Mouse (Mus musculus) lung, postnatal 0 days (tissue): ENCODE measurements around the gene Slc4a10. TPM values are rescaled to one million over a fixed set of nuclear protein-coding genes. Genes with fewer than 3 reads are reported as not detected.
A peak's percentile ranks its signal among the peaks of the same experiment; 100 is the strongest.

Experiments
- ATAC-seq: fragments of 200-750 bp; cut with Nextera tagmentation; 2 replicates; pipeline ENCODE4 v1.8.0; 2017; ENCODE audit warnings: moderate library complexity
- DNase-seq: peaks from one replicate; pipeline ENCODE4 v3.0.0-alpha.2; 2016; ENCODE audit warnings: low spot score
- H3K27ac ChIP-seq: fragments of 300-500 bp; sonication (generic); 2 replicates; pipeline ENCODE4 v1.5.1; 2014; ENCODE audit warnings: antibody characterized with exemption, mild to moderate bottlenecking, low read length, mixed read lengths
- H3K27me3 ChIP-seq: fragments of 300-500 bp; sonication (generic); replicated peaks from 2 replicates; pipeline ENCODE4 v1.6.1; 2014; ENCODE audit warnings: low read length, mixed read lengths; ENCODE audit not compliant: insufficient read depth
- H3K36me3 ChIP-seq: fragments of 300-500 bp; sonication (generic); 2 replicates; pipeline ENCODE4 v1.6.1; 2014; ENCODE audit warnings: low read length, mixed read lengths; ENCODE audit not compliant: insufficient read depth
- H3K4me1 ChIP-seq: fragments of 300-500 bp; sonication (generic); 2 replicates; pipeline ENCODE4 v1.6.1; 2014; ENCODE audit warnings: antibody characterized with exemption, low read depth, low read length, mixed read lengths; ENCODE audit not compliant: insufficient read depth
- H3K4me2 ChIP-seq: fragments of 300-500 bp; sonication (generic); replicated peaks from 2 replicates; pipeline ENCODE4 v1.6.1; 2014; ENCODE audit warnings: low read depth, mild to moderate bottlenecking, low read length, moderate library complexity, mixed read lengths
- H3K4me3 ChIP-seq: fragments of 300-500 bp; sonication (generic); 2 replicates; pipeline ENCODE4 v1.5.1; 2014; ENCODE audit warnings: low read depth, low read length
- H3K9ac ChIP-seq: fragments of 300-500 bp; sonication (generic); replicated peaks from 2 replicates; pipeline ENCODE4 v1.6.1; 2014; ENCODE audit warnings: low read depth, mild to moderate bottlenecking
- H3K9me3 ChIP-seq: fragments of 300-500 bp; sonication (generic); 2 replicates; pipeline ENCODE4 v1.6.1; 2016; ENCODE audit warnings: low read length, mixed read lengths
- CTCF ChIP-seq: IDR thresholded peaks from 2 replicates; pipeline ENCODE4 v1.5.1; 2016; ENCODE audit warnings: antibody characterized with exemption, mild to moderate bottlenecking
- EP300 ChIP-seq: IDR thresholded peaks from 2 replicates; pipeline ENCODE4 v1.6.1; 2016; ENCODE audit warnings: antibody characterized with exemption, mild to moderate bottlenecking, control low read depth
- WGBS: fragments of 180-500 bp; shearing (Covaris S2); extraction: QIAGEN DNeasy Blood & Tissue Kit; methylation state at CpG from one replicate; pipeline ENCODE4 v1.1.7; 2014; 5-methylcytosine and 5-hydroxymethylcytosine counted together
- polyA plus RNA-seq: library from polyadenylated mRNA; unstranded; fragments of >200 nt; fragmentation: Nextera tagmentation; extraction: Ambion mirVana; gene quantifications from 2 replicates; pipeline ENCODE4 v1.2.1, GENCODE M21; 2015

Slc4a10 gene
- polyA plus RNA-seq, 1 experiment from 2014 or later, result 0.17 TPM

DNA sequence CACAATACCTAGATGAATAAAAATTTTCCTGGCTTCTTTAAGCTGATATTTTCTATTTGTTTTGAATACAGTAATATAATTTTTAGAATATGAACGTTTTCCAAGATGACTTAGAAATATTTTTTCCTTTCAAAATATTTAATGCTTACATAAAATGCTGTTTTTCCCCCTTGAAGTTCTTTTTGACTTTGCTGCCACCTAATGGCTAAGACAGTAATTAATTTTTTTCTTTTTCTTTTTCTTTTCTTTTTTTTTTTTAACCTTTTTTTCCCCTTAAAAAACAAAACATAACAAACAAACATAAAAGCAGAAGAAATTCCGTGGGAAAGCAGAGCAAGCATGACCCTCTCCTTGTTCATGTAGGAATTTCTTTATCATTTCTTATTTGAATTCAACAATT is 239.6 kb downstream of the Slc4a10 start:
- DNase-seq, result peak; percentile 45
- Histone ChIP-seq H3K27ac (no peak overlapping the region), H3K9me3 (no peaks in the 10 kb centered on the region), H3K4me2 (no peak overlapping the region), H3K4me3 (no peak overlapping the region), H3K36me3 (no peaks in the 10 kb centered on the region), H3K9ac (no peak overlapping the region), H3K27me3 (no peaks in the 10 kb centered on the region), H3K4me1 (no peaks in the 10 kb centered on the region)
- WGBS, result 0% methylated on average over 2 of the region's 2 CpGs
- TF ChIP-seq EP300 (no peak), CTCF (peak; percentile 33; the same call in 1 of the 2 replicates)
- no peak for ATAC-seq

DNA sequence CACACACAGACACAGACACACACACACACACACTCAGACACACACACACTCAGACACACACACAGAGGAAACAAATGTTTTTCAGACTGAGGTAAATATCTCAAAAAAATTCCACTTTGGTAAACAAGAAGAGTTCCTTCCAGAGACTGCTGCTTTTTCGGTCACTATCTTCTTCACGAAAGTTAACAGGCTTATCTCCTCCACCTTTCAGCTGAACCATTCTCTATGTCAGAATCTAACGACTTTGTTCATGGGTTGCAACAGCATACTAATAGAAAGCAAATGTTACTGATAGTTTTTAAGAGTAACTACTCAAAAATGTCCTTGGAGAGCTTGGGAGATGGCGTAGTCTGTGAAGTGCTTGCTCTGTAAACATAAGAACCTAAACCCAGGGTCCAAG is 241.3 kb downstream of the Slc4a10 start:
- 42% methylated on average over 4 of the region's 4 CpGs for WGBS
- Histone ChIP-seq H3K27me3 (no peaks in the 10 kb centered on the region), H3K36me3 (no peaks in the 10 kb centered on the region), H3K27ac (no peak overlapping the region), H3K4me2 (no peak overlapping the region), H3K9ac (no peak overlapping the region), H3K4me3 (no peak overlapping the region), H3K9me3 (no peaks in the 10 kb centered on the region), H3K4me1 (no peaks in the 10 kb centered on the region)
- DNase-seq (no peak), ATAC-seq (no peak)
- TF ChIP-seq EP300, result no peak
- no peak for TF ChIP-seq CTCF

DNA sequence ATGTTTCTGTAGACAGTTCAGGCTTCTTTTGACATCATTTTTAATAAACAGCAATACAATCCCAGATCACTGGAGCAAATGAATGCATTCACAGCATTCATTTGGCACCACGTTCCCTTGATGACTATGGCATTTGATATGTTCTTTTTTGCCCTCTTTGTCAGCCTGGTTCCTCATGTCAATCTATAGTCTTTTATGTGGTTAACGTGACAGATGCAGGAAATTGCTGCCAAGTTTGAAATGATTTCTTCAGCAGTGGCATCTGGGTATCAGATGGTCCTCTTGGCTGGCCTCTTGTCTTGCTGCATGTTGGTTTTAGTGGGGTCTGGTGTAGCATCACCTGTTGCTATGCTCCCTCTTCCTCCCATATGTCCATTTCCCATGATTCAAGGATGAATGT is 247.6 kb downstream of the Slc4a10 start:
- DNase-seq, result no peak
- H3K27ac ChIP-seq, result no peak overlapping the region
- no peaks in the 10 kb centered on the region for H3K36me3 ChIP-seq
- no peaks in the 10 kb centered on the region for H3K27me3 ChIP-seq
- no peak overlapping the region for H3K4me3 ChIP-seq
- no peaks in the 10 kb centered on the region for H3K9me3 ChIP-seq
- no peak for TF ChIP-seq EP300
- TF ChIP-seq CTCF, result no peak
- no peak overlapping the region for H3K9ac ChIP-seq
- H3K4me1 ChIP-seq, result no peaks in the 10 kb centered on the region
- H3K4me2 ChIP-seq, result no peak overlapping the region
- 67% methylated on average over 2 of the region's 2 CpGs for WGBS
- no peak for ATAC-seq

DNA sequence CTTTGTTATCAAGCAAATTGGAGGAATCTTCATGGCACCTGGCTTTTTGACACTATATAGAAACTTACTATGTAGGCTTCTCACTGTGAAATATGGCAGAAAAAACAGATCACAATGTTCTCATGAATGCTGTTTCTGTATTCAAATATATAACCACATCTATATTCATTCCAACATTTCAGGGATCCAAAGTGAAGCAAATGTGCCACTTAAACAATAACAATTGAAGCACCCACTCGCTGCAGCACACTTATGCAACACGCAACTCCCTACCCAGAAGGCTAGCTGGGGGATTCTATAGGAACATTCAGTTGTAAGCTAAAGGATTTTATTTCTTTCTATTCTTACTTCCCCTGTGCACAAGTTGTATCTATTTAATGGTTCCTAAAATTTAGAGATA is 255.5 kb downstream of the Slc4a10 start:
- Histone ChIP-seq H3K9ac (no peak overlapping the region), H3K4me2 (no peak overlapping the region), H3K36me3 (no peaks in the 10 kb centered on the region), H3K9me3 (no peaks in the 10 kb centered on the region), H3K27me3 (no peaks in the 10 kb centered on the region), H3K4me1 (no peaks in the 10 kb centered on the region), H3K4me3 (no peak overlapping the region), H3K27ac (no peak overlapping the region)
- DNase-seq, result no peak
- ATAC-seq, result no peak
- 87% methylated on average over 2 of the region's 2 CpGs for WGBS
- TF ChIP-seq EP300, result no peak
- TF ChIP-seq CTCF, result no peak

DNA sequence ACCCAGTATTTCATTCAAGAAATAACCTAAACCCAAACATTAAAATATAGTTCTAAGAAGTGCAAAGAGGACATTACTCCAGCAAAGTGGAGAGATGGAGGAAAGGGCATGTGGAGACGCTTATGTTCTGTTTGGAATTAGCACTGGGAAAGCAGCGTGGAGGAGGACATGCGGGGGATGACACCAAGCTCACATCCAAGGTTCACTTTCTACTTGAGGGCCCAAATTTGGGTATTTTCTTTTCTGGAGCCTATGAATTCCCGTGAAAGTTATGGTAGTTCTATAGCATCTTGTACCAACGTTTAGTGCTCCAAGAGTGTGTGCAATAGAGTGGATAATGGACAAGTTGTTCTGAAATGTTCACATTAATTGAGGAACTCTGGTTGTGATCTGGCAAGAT is 260.7 kb downstream of the Slc4a10 start:
- no peaks in the 10 kb centered on the region for H3K36me3 ChIP-seq
- H3K27ac ChIP-seq, result no peak overlapping the region
- no peak for ATAC-seq
- no peak for TF ChIP-seq CTCF
- no peak overlapping the region for H3K4me2 ChIP-seq
- DNase-seq, result no peak
- H3K9ac ChIP-seq, result no peak overlapping the region
- WGBS, result 89% methylated on average over 5 of the region's 5 CpGs
- H3K27me3 ChIP-seq, result no peaks in the 10 kb centered on the region
- no peaks in the 10 kb centered on the region for H3K9me3 ChIP-seq
- H3K4me1 ChIP-seq, result no peaks in the 10 kb centered on the region
- no peak overlapping the region for H3K4me3 ChIP-seq

DNA sequence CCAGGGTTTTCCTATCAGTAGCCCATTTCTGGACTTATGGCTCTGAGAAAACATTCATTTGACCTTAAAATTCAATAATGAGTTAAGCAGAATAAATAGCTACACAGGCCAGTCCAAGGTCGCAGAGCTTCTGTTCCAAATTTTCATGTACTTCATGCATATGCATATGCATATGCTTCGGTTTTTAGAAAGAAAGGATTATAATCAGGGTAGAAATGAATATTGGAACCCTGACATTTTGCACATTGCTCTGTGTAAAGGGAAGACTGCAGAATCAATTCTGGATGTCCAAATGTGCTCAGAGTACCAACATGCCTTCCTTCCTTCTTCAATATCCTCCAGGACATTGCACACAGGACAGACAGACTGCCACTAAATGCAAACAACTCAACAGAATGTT is 261.2 kb downstream of the Slc4a10 start:
- no peak for DNase-seq
- no peaks in the 10 kb centered on the region for H3K4me1 ChIP-seq
- no peaks in the 10 kb centered on the region for H3K36me3 ChIP-seq
- no peak for TF ChIP-seq EP300
- no peak for TF ChIP-seq CTCF
- no peak overlapping the region for H3K4me2 ChIP-seq
- no peaks in the 10 kb centered on the region for H3K27me3 ChIP-seq
- H3K9ac ChIP-seq, result no peak overlapping the region
- no peak overlapping the region for H3K27ac ChIP-seq
- 81% methylated on average over 2 of the region's 2 CpGs for WGBS
- H3K9me3 ChIP-seq, result no peaks in the 10 kb centered on the region
- no peak for ATAC-seq
- H3K4me3 ChIP-seq, result no peak overlapping the region

DNA sequence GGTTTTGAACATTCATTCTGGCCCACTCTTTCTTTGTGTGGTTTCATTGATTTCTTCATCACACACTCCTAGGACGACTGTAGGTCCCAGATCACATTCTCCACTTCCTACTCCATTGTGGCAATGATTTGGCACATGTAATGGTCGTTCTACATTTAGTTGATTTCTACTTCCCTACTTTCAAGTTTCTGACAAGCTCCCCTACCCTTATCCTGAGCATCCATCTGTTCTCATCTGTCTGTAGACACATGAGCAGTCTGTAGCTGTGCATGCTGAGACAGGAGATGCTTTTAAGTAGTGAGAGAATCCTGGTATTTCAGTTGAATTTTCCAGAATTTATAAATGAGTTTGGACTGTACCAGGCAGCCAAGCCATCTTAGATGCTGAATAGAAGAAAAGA is 270.7 kb downstream of the Slc4a10 start:
- Histone ChIP-seq H3K36me3 (no peaks in the 10 kb centered on the region), H3K27me3 (no peaks in the 10 kb centered on the region)
- 59% methylated on average over 2 of the region's 2 CpGs for WGBS

More for the DNA sequence above, 270.7 kb downstream of the Slc4a10 start:
- ATAC-seq, result no peak
- DNase-seq, result no peak
- Histone ChIP-seq H3K4me1 (no peaks in the 10 kb centered on the region), H3K9ac (no peak overlapping the region), H3K4me2 (no peak overlapping the region), H3K4me3 (no peak overlapping the region), H3K9me3 (no peaks in the 10 kb centered on the region), H3K27ac (no peak overlapping the region)
- no peak for TF ChIP-seq CTCF
